Mouse (Mus musculus) lung, postnatal 0 days (tissue): ENCODE results near the gene Eno3. TPM values are rescaled to one million over a fixed set of nuclear protein-coding genes. Genes with fewer than 3 reads are reported as not detected.

ENCODE experiments used
- ATAC-seq: fragments of 200-750 bp; cut with Nextera tagmentation; 2 replicates; pipeline ENCODE4 v1.8.0; 2017; ENCODE audit warnings: moderate library complexity
- DNase-seq: peaks from one replicate; pipeline ENCODE4 v3.0.0-alpha.2; 2016; ENCODE audit warnings: low spot score
- H3K27ac ChIP-seq: fragments of 300-500 bp; sonication (generic); 2 replicates; pipeline ENCODE4 v1.5.1; 2014; ENCODE audit warnings: antibody characterized with exemption, mild to moderate bottlenecking, low read length, mixed read lengths
- H3K27me3 ChIP-seq: fragments of 300-500 bp; sonication (generic); replicated peaks from 2 replicates; pipeline ENCODE4 v1.6.1; 2014; ENCODE audit warnings: low read length, mixed read lengths; ENCODE audit not compliant: insufficient read depth
- H3K36me3 ChIP-seq: fragments of 300-500 bp; sonication (generic); 2 replicates; pipeline ENCODE4 v1.6.1; 2014; ENCODE audit warnings: low read length, mixed read lengths; ENCODE audit not compliant: insufficient read depth
- H3K4me1 ChIP-seq: fragments of 300-500 bp; sonication (generic); 2 replicates; pipeline ENCODE4 v1.6.1; 2014; ENCODE audit warnings: antibody characterized with exemption, low read depth, low read length, mixed read lengths; ENCODE audit not compliant: insufficient read depth
- H3K4me2 ChIP-seq: fragments of 300-500 bp; sonication (generic); replicated peaks from 2 replicates; pipeline ENCODE4 v1.6.1; 2014; ENCODE audit warnings: low read depth, mild to moderate bottlenecking, low read length, moderate library complexity, mixed read lengths
- H3K4me3 ChIP-seq: fragments of 300-500 bp; sonication (generic); 2 replicates; pipeline ENCODE4 v1.5.1; 2014; ENCODE audit warnings: low read depth, low read length
- H3K9ac ChIP-seq: fragments of 300-500 bp; sonication (generic); replicated peaks from 2 replicates; pipeline ENCODE4 v1.6.1; 2014; ENCODE audit warnings: low read depth, mild to moderate bottlenecking
- H3K9me3 ChIP-seq: fragments of 300-500 bp; sonication (generic); 2 replicates; pipeline ENCODE4 v1.6.1; 2016; ENCODE audit warnings: low read length, mixed read lengths
- CTCF ChIP-seq: IDR thresholded peaks from 2 replicates; pipeline ENCODE4 v1.5.1; 2016; ENCODE audit warnings: antibody characterized with exemption, mild to moderate bottlenecking
- EP300 ChIP-seq: IDR thresholded peaks from 2 replicates; pipeline ENCODE4 v1.6.1; 2016; ENCODE audit warnings: antibody characterized with exemption, mild to moderate bottlenecking, control low read depth
- WGBS: fragments of 180-500 bp; shearing (Covaris S2); extraction: QIAGEN DNeasy Blood & Tissue Kit; methylation state at CpG from one replicate; pipeline ENCODE4 v1.1.7; 2014; 5-methylcytosine and 5-hydroxymethylcytosine counted together
- polyA plus RNA-seq: library from polyadenylated mRNA; unstranded; fragments of >200 nt; fragmentation: Nextera tagmentation; extraction: Ambion mirVana; gene quantifications from 2 replicates; pipeline ENCODE4 v1.2.1, GENCODE M21; 2015

Gene Eno3
- polyA plus RNA-seq, 1 experiment from 2014 or later, result 20.8 TPM

- Histone ChIP-seq H3K4me2 (no peak overlapping the region), H3K9me3 (no peaks in the 10 kb centered on the region), H3K27me3 (no peaks in the 10 kb centered on the region), H3K9ac (no peak overlapping the region), H3K27ac (no peak overlapping the region; the same call in 1 of the 2 replicates), H3K36me3 (peaks cover 11% of the 10 kb centered on the region; the same call in 1 of the 2 replicates), H3K4me3 (no peak overlapping the region), H3K4me1 (peaks cover 7% of the 10 kb centered on the region; the same call in 1 of the 2 replicates)
- TF ChIP-seq CTCF (no peak), EP300 (peak; percentile 33; the same call in 1 of the 2 replicates)
- ATAC-seq (peak; percentile 74), DNase-seq (peak; percentile 65)
- WGBS, result 50% methylated on average over 8 of the region's 8 CpGs
These were observed 17.0 kb upstream of the Eno3 start for GRCm38 (mm10) chr11:70639976-70640375.

- Histone ChIP-seq H3K36me3 (peaks cover 16% of the 10 kb centered on the region; the same call in 1 of the 2 replicates), H3K4me1 (peaks cover 13% of the 10 kb centered on the region; the same call in 1 of the 2 replicates), H3K9me3 (no peaks in the 10 kb centered on the region), H3K27ac (no peak overlapping the region), H3K4me2 (no peak overlapping the region), H3K27me3 (no peaks in the 10 kb centered on the region), H3K4me3 (no peak overlapping the region), H3K9ac (no peak overlapping the region)
- TF ChIP-seq EP300 (no peak), CTCF (no peak)
- no peak for ATAC-seq
- no peak for DNase-seq
- WGBS, result 74% methylated on average over 7 of the region's 7 CpGs
These were observed 15.8 kb upstream of the Eno3 start for GRCm38 (mm10) chr11:70641241-70641640.

GRCm38 (mm10) chr11:70643051-70643450 is 14.0 kb upstream of the Eno3 start:
- Histone ChIP-seq H3K4me2 (no peak overlapping the region), H3K9ac (no peak overlapping the region)

GRCm38 (mm10) chr11:70644564-70645103 is 12.4 kb upstream of the Eno3 start:
- WGBS, result 92% methylated on average over 8 of the region's 8 CpGs
- DNase-seq (no peak), ATAC-seq (no peak)
- no peak overlapping the region for H3K9ac ChIP-seq
- no peaks in the 10 kb centered on the region for H3K27me3 ChIP-seq
- H3K9me3 ChIP-seq, result no peaks in the 10 kb centered on the region
- H3K4me2 ChIP-seq, result no peak overlapping the region
- H3K4me1 ChIP-seq, result peaks cover 20% of the 10 kb centered on the region; the same call in 1 of the 2 replicates
- TF ChIP-seq EP300 (no peak), CTCF (no peak)
- no peak overlapping the region for H3K27ac ChIP-seq
- no peak overlapping the region for H3K4me3 ChIP-seq
- H3K36me3 ChIP-seq, result peaks cover 24% of the 10 kb centered on the region

More at GRCm38 (mm10) chr11:70643051-70643450, 14.0 kb upstream of the Eno3 start:
- Histone ChIP-seq H3K9me3 (no peaks in the 10 kb centered on the region), H3K4me1 (peaks cover 16% of the 10 kb centered on the region; the same call in 1 of the 2 replicates), H3K4me3 (no peak overlapping the region), H3K27me3 (no peaks in the 10 kb centered on the region), H3K27ac (no peak overlapping the region), H3K36me3 (peaks cover 16% of the 10 kb centered on the region; the same call in 1 of the 2 replicates)
- DNase-seq, result no peak
- WGBS, result 90% methylated on average over 6 of the region's 6 CpGs
- ATAC-seq, result no peak
- TF ChIP-seq CTCF, result no peak
- TF ChIP-seq EP300, result no peak

GRCm38 (mm10) chr11:70645461-70646258 is 11.3 kb upstream of the Eno3 start:
- H3K4me1 ChIP-seq, result peaks cover 14% of the 10 kb centered on the region; the same call in 1 of the 2 replicates
- H3K27ac ChIP-seq, result peak overlapping the region; percentile 91; the same call in 1 of the 2 replicates
- peak overlapping the region; percentile 68; the same call in 1 of the 2 replicates for H3K4me3 ChIP-seq
- no peak for ATAC-seq
- H3K36me3 ChIP-seq, result peaks cover 32% of the 10 kb centered on the region
- H3K4me2 ChIP-seq, result peak overlapping the region; percentile 81
- H3K27me3 ChIP-seq, result no peaks in the 10 kb centered on the region
- 87% methylated on average over 12 of the region's 12 CpGs for WGBS
- H3K9me3 ChIP-seq, result no peaks in the 10 kb centered on the region
- no peak for DNase-seq
- peak overlapping the region; percentile 76; the same call in 1 of the 2 replicates for H3K9ac ChIP-seq
- TF ChIP-seq EP300 (no peak), CTCF (no peak)

GRCm38 (mm10) chr11:70646259-70646555 is 10.8 kb upstream of the Eno3 start:
- ATAC-seq, result no peak
- WGBS, result 33% methylated on average over 3 of the region's 3 CpGs

More at GRCm38 (mm10) chr11:70646259-70646555, 10.8 kb upstream of the Eno3 start:
- Histone ChIP-seq H3K36me3 (peaks cover 38% of the 10 kb centered on the region), H3K27me3 (no peaks in the 10 kb centered on the region), H3K9me3 (no peaks in the 10 kb centered on the region), H3K4me3 (peak overlapping the region; percentile 68), H3K4me2 (peak overlapping the region; percentile 81), H3K9ac (peak overlapping the region; percentile 76), H3K4me1 (peaks cover 14% of the 10 kb centered on the region; the same call in 1 of the 2 replicates), H3K27ac (peak overlapping the region; percentile 91)
- peak; percentile 31 for DNase-seq
- TF ChIP-seq CTCF (no peak), EP300 (no peak)
